Mouse (Mus musculus): ENCODE data around the gene Bcor. TPM values are rescaled to one million over a fixed set of nuclear protein-coding genes. Genes with fewer than 3 reads are reported as not detected.

Bcor gene
- polyA plus RNA-seq, 1 experiment from 2014 or later = 20.2 TPM

DNA sequence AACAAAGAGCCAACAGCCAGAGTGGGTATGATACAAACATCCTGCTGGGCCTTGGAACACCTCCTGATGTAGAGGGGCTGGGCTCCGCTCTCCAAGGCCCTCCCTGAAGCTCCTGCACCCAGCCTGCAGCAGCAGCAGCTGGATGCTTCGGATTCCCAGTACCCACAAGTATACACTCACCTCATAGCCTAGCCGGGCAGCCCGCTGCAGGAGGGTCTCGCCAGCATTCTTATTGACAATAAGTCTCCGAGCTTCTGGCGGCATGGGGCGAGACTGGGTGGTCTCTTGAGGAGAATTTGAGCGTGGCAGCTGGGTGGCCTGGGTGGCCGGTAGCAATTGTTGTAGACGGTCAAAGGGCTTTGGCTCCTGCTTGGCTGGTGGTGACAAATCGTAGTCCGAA is 113.5 kb downstream of the Bcor start:
- Histone ChIP-seq H3K4me1 (ENCODE audit: control insufficient read depth, insufficient read depth, low read length) (peaks cover 2% of the 10 kb centered on the region; the same call in 1 of the 2 replicates), H3K4me2 (no peak overlapping the region), H3K4me3 (ENCODE audit: low read depth, low read length) (no peak overlapping the region), H3K27ac (ENCODE audit: low read depth, low read length) (no peak overlapping the region), H3K36me3 (ENCODE audit: control insufficient read depth, insufficient read depth, low read length) (0 out of 2 replicates have a peak, but pooled peaks cover 7% of the 10 kb centered on the region), H3K27me3 (ENCODE audit: control insufficient read depth, insufficient read depth, low read length) (peaks cover 3% of the 10 kb centered on the region; the same call in 1 of the 2 replicates), H3K9ac (ENCODE audit: low read depth, low read length) (no peak overlapping the region), H3K9me3 (replicated peaks; ENCODE audit: control insufficient read depth, low read length) (no peaks in the 10 kb centered on the region)
- WGBS (ENCODE audit: insufficient replicate concordance) = 75% methylated on average over 13 of the region's 13 CpGs
- no peak for ATAC-seq (replicated peaks; ENCODE audit: insufficient number of reproducible peaks, low FRiP score, low TSS enrichment)

DNA sequence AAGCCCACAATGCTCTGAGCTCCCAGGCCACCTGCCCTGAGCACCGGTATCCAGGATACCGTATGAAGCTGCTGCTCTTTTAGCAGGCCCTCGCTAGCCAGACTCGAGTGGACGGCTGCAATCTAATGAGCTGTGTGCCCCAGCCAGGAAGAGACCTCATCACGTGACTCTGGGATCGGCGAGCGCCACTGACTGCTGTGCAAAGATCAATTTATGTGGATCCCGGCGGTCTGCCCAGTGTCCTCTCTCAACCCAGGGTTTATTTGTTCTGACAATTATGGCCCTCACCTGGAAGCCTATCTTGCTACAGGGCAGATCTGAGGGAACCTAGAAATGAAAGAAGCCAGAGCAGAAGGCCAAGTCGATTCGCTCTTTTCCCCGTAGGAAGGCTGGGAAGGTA is 116.8 kb downstream of the Bcor start:
- WGBS (ENCODE audit: insufficient replicate concordance) = 77% methylated on average over 14 of the region's 14 CpGs
- no peak for ATAC-seq (replicated peaks; ENCODE audit: insufficient number of reproducible peaks, low FRiP score, low TSS enrichment)
- Histone ChIP-seq H3K4me1 (ENCODE audit: control insufficient read depth, insufficient read depth, low read length) (no peaks in the 10 kb centered on the region; the same call in 1 of the 2 replicates), H3K27me3 (ENCODE audit: control insufficient read depth, insufficient read depth, low read length) (peaks cover 3% of the 10 kb centered on the region; the same call in 1 of the 2 replicates), H3K4me2 (no peak overlapping the region), H3K36me3 (ENCODE audit: control insufficient read depth, insufficient read depth, low read length) (peaks cover 17% of the 10 kb centered on the region; the same call in 1 of the 2 replicates), H3K27ac (ENCODE audit: low read depth, low read length) (no peak overlapping the region), H3K9me3 (replicated peaks; ENCODE audit: control insufficient read depth, low read length) (no peaks in the 10 kb centered on the region), H3K4me3 (ENCODE audit: low read depth, low read length) (no peak overlapping the region), H3K9ac (ENCODE audit: low read depth, low read length) (no peak overlapping the region)

DNA sequence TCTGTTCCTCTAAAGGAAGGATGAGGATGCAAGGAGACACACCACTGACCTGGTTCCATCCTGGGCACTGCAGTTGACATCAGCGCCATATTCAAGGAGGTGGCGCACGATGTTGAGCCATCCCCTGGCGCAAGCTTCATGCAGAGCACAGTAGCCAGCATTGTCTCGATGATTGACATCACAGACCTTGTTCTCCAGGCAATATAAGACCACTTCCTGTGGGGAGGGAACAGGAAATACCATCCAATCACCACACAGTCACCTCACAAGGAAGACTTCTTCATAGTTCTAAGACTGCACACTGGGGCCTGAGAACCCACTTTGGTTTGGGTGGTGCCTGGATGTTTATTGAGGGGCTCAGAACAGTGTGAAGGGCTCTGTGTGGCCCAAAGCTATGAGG is 118.7 kb downstream of the Bcor start:
- no peak overlapping the region for H3K9ac ChIP-seq (ENCODE audit: low read depth, low read length)
- no peaks in the 10 kb centered on the region for H3K9me3 ChIP-seq (replicated peaks; ENCODE audit: control insufficient read depth, low read length)
- no peak for ATAC-seq (replicated peaks; ENCODE audit: insufficient number of reproducible peaks, low FRiP score, low TSS enrichment)
- no peaks in the 10 kb centered on the region for H3K4me1 ChIP-seq (ENCODE audit: control insufficient read depth, insufficient read depth, low read length)
- peaks cover 17% of the 10 kb centered on the region for H3K36me3 ChIP-seq (ENCODE audit: control insufficient read depth, insufficient read depth, low read length)
- no peak overlapping the region for H3K4me3 ChIP-seq (ENCODE audit: low read depth, low read length)
- no peak overlapping the region for H3K27ac ChIP-seq (ENCODE audit: low read depth, low read length)
- H3K4me2 ChIP-seq = no peak overlapping the region
- H3K27me3 ChIP-seq (ENCODE audit: control insufficient read depth, insufficient read depth, low read length) = peaks cover 3% of the 10 kb centered on the region; the same call in 1 of the 2 replicates
- 90% methylated on average over 5 of the region's 5 CpGs for WGBS (ENCODE audit: insufficient replicate concordance)

DNA sequence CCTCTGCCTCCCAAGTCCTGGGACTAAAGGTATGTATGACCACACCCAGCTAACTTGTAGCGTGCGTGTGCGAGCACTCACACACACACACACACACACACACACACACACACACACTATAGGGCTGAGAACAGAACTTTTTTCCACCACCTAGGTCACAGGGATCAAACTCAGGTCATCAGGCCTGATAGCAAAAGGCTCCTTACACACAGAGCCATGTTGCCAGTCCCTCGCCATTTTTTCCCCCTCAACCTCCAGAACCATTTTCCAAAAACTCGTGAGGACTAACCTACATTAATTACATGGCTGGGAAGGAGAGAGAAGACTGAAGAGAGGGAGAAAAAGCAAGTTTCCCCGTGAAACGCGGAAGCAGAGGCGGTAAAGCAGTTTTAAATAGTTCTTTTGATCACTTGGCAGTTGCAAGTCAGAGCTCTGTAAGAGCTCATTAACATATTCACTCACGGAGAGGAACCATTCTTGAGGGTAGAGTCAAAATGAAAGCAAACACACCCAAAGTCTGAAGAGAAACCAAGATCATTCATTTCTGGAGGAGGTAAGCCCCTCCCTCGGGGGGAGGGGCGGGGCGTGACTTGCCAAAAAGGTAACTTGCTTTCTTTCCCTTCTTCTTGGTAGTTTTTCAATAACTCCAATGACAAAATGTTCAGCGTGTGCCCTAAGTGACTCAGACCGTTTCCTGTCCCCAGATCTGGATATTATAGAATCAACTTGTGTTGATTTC is 145.3 kb downstream of the Bcor start:
- no peak overlapping the region for H3K9ac ChIP-seq (ENCODE audit: low read depth, low read length)
- H3K4me1 ChIP-seq (ENCODE audit: control insufficient read depth, insufficient read depth, low read length) = no peaks in the 10 kb centered on the region
- no peak overlapping the region for H3K27ac ChIP-seq (ENCODE audit: low read depth, low read length)
- no peak overlapping the region for H3K4me2 ChIP-seq
- 44% methylated on average over 15 of the region's 15 CpGs for WGBS (ENCODE audit: insufficient replicate concordance)
- H3K36me3 ChIP-seq (ENCODE audit: control insufficient read depth, insufficient read depth, low read length) = no peaks in the 10 kb centered on the region
- ATAC-seq (replicated peaks; ENCODE audit: insufficient number of reproducible peaks, low FRiP score, low TSS enrichment) = no peak
- no peaks in the 10 kb centered on the region for H3K27me3 ChIP-seq (ENCODE audit: control insufficient read depth, insufficient read depth, low read length)
- H3K9me3 ChIP-seq (replicated peaks; ENCODE audit: control insufficient read depth, low read length) = no peaks in the 10 kb centered on the region
- no peak overlapping the region for H3K4me3 ChIP-seq (ENCODE audit: low read depth, low read length)

DNA sequence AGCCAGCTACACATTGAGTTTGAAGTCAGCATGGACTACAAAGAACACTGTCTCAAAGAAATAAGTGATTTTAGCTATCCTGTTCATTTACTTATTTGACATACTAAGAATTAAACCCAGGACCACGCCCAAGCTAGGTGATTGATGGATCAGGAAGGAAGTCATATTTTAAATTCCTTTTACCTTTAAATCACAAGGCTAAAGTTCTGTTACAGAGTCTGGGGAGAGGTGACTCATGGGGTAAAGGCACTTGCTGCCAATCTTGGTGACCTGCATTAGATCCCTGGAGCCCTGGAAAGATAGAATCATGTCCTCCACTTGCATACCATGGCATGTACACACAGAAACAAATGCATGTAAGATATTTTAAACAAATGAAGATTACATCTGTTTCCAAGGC is 149.5 kb downstream of the Bcor start:
- H3K4me3 ChIP-seq (ENCODE audit: low read depth, low read length) = no peak overlapping the region
- no peak overlapping the region for H3K4me2 ChIP-seq
- H3K27ac ChIP-seq (ENCODE audit: low read depth, low read length) = no peak overlapping the region
- H3K4me1 ChIP-seq (ENCODE audit: control insufficient read depth, insufficient read depth, low read length) = peaks cover 5% of the 10 kb centered on the region; the same call in 1 of the 2 replicates
- ATAC-seq (replicated peaks; ENCODE audit: insufficient number of reproducible peaks, low FRiP score, low TSS enrichment) = no peak
- H3K27me3 ChIP-seq (ENCODE audit: control insufficient read depth, insufficient read depth, low read length) = peaks cover 19% of the 10 kb centered on the region
- 69% methylated on average over 1 of the region's 1 CpGs for WGBS (ENCODE audit: insufficient replicate concordance)
- no peak overlapping the region for H3K9ac ChIP-seq (ENCODE audit: low read depth, low read length)
- H3K36me3 ChIP-seq (ENCODE audit: control insufficient read depth, insufficient read depth, low read length) = no peaks in the 10 kb centered on the region
- H3K9me3 ChIP-seq (replicated peaks; ENCODE audit: control insufficient read depth, low read length) = no peaks in the 10 kb centered on the region

DNA sequence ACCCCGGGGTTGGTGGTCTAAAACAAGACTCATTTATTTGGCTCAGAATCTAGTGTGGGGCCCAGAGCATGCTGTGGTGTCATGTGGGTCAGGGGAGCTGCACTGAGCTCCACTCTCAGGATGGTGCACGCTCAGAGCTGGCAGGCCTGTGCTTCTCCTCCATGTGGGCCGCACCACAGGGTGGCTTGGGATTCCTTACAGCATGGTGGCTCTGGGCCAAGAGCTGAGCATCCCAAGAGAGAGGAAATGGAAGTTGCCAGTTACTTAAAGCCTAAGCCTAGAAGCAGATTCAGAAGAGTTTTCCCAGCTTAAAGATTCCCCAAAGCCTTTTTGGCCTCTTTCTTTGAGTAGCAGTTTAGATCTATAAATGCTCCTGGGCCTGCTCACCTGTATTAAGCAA is 151.1 kb downstream of the Bcor start:
- Histone ChIP-seq H3K36me3 (ENCODE audit: control insufficient read depth, insufficient read depth, low read length) (no peaks in the 10 kb centered on the region), H3K9ac (ENCODE audit: low read depth, low read length) (no peak overlapping the region), H3K27me3 (ENCODE audit: control insufficient read depth, insufficient read depth, low read length) (peaks cover 33% of the 10 kb centered on the region), H3K27ac (ENCODE audit: low read depth, low read length) (no peak overlapping the region), H3K4me2 (no peak overlapping the region), H3K4me3 (ENCODE audit: low read depth, low read length) (no peak overlapping the region), H3K4me1 (ENCODE audit: control insufficient read depth, insufficient read depth, low read length) (peaks cover 21% of the 10 kb centered on the region), H3K9me3 (replicated peaks; ENCODE audit: control insufficient read depth, low read length) (no peaks in the 10 kb centered on the region)
- WGBS (ENCODE audit: insufficient replicate concordance) = 50% methylated on average over 3 of the region's 3 CpGs
- no peak for ATAC-seq (replicated peaks; ENCODE audit: insufficient number of reproducible peaks, low FRiP score, low TSS enrichment)

DNA sequence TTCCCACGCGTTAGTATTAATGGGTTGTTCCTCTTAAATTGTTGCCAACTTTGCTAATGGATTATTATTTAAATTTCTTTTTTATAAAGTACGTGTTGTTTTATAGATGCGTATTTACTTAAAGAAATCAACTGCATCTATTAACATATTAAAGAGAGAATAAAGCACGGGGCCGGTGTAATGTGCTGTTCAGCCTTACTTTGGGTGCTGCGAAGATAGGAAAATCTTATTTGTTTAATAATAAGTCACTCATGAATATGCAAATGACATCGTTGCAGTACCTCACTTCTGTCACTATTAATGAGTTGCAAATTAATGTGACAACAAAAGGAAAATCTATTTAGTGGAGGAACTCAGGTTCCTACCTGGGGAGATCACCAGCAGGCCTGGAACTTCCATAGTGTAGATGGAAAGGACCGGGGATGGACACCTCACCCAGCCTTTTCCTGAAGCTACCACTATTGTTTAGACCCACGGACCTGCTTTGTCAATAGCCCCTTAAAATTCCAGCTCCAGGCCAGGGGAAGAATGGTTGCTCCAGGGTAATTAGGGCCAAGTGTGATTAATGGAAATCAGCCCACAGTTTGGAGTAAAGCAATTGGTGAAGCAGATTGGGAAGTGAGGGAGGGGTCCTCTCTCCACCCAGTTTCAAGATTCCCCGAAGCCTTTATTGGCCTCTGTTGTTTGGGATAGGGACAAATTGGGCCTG is 152.2 kb downstream of the Bcor start:
- no peaks in the 10 kb centered on the region for H3K36me3 ChIP-seq (ENCODE audit: control insufficient read depth, insufficient read depth, low read length)
- H3K4me1 ChIP-seq (ENCODE audit: control insufficient read depth, insufficient read depth, low read length) = peaks cover 26% of the 10 kb centered on the region
- H3K4me3 ChIP-seq (ENCODE audit: low read depth, low read length) = peak overlapping the region; percentile 47; the same call in 1 of the 2 replicates
- peak overlapping the region; percentile 72 for H3K4me2 ChIP-seq
- no peaks in the 10 kb centered on the region for H3K9me3 ChIP-seq (replicated peaks; ENCODE audit: control insufficient read depth, low read length)
- WGBS (ENCODE audit: insufficient replicate concordance) = 10% methylated on average over 11 of the region's 11 CpGs
- peak overlapping the region; percentile 93 for H3K27ac ChIP-seq (ENCODE audit: low read depth, low read length)
- ATAC-seq (replicated peaks; ENCODE audit: insufficient number of reproducible peaks, low FRiP score, low TSS enrichment) = no peak
- no peak overlapping the region for H3K9ac ChIP-seq (ENCODE audit: low read depth, low read length)
- H3K27me3 ChIP-seq (ENCODE audit: control insufficient read depth, insufficient read depth, low read length) = peaks cover 37% of the 10 kb centered on the region

DNA sequence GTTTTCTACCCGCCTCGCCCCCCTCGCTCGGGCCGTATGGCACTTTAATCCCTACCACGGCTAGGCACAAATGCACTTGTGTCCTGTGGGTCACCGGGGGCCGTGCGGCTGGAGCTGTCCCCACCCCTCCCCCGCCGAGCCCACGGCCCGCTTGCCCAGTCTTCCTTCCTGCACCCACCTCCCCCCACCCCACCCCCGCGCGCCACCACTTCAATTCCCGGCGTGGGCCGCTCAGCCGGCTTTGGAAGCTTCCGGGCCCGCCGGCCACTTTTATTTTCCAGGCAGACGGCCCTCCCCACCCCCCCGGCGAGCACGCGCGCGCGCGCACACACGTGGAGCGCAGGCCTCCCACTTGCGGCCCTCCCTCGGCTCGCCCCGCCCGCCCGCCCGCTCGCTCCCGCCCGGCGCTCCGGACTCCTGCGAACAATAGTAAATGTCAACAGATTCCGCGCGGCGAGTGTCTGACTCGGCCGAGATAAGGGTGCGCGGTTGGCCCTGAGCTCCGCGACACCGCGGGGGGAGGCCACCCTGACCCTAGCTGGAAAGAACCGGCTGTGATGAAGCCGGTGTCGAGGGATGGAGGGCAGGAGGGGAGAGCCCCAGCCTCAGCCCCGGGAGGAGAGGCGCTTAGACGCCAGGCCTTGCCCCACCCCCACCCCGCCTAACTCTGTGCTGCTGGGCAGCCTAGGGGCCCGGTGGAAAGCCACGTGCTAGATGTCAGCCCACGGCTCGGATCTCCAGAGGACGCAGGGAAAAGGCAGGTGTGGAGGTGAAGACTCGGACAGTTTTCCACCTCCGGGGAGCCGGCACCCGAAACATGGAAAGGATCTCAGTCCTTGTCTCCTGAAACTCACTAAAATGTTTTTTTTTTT is 153.0 kb downstream of the Bcor start:
- no peaks in the 10 kb centered on the region for H3K9me3 ChIP-seq (replicated peaks; ENCODE audit: control insufficient read depth, low read length)
- ATAC-seq (replicated peaks; ENCODE audit: insufficient number of reproducible peaks, low FRiP score, low TSS enrichment) = peak; percentile 86
- peaks cover 30% of the 10 kb centered on the region for H3K4me1 ChIP-seq (ENCODE audit: control insufficient read depth, insufficient read depth, low read length)
- H3K36me3 ChIP-seq (ENCODE audit: control insufficient read depth, insufficient read depth, low read length) = no peaks in the 10 kb centered on the region
- H3K4me3 ChIP-seq (ENCODE audit: low read depth, low read length) = peak overlapping the region; percentile 47
- H3K27me3 ChIP-seq (ENCODE audit: control insufficient read depth, insufficient read depth, low read length) = peaks cover 40% of the 10 kb centered on the region
- peak overlapping the region; percentile 72 for H3K9ac ChIP-seq (ENCODE audit: low read depth, low read length)
- peak overlapping the region; percentile 72 for H3K4me2 ChIP-seq
- WGBS (ENCODE audit: insufficient replicate concordance) = 3% methylated on average over 57 of the region's 75 CpGs
- peak overlapping the region; percentile 93 for H3K27ac ChIP-seq (ENCODE audit: low read depth, low read length)
